Mouse (Mus musculus) hindbrain, embryonic 10.5 days (tissue): ENCODE measurements around the gene Pcnp. TPM values are rescaled to one million over a fixed set of nuclear protein-coding genes. Genes with fewer than 3 reads are reported as not detected.
"Not testable (repeated sequence)": the region's sequence is repeated elsewhere in the genome, so short reads cannot be mapped to it uniquely, and the experiment has no call there.

Experiments used
- DNase-seq: peaks from one replicate; pipeline ENCODE4 v3.0.0-alpha.2; 2017; ENCODE audit warnings: low spot score
- H3K27ac ChIP-seq: fragments of 300-500 bp; sonication (generic); 2 replicates; pipeline ENCODE4 v1.5.1; 2016; ENCODE audit warnings: mild to moderate bottlenecking, moderate library complexity
- H3K27me3 ChIP-seq: fragments of 300-500 bp; sonication (generic); 2 replicates; pipeline ENCODE4 v1.6.1; 2016; ENCODE audit warnings: mild to moderate bottlenecking; ENCODE audit not compliant: poor library complexity, insufficient read depth, severe bottlenecking
- H3K36me3 ChIP-seq: fragments of 300-500 bp; sonication (generic); 2 replicates; pipeline ENCODE4 v1.6.1; 2016; ENCODE audit warnings: mild to moderate bottlenecking, moderate library complexity
- H3K4me1 ChIP-seq: fragments of 300-500 bp; sonication (generic); replicated peaks from 2 replicates; pipeline ENCODE4 v1.6.1; 2016; ENCODE audit warnings: mild to moderate bottlenecking
- H3K4me3 ChIP-seq: fragments of 300-500 bp; sonication (generic); 2 replicates; pipeline ENCODE4 v1.5.1; 2016; ENCODE audit warnings: mild to moderate bottlenecking, moderate library complexity
- H3K9me3 ChIP-seq: fragments of 300-500 bp; sonication (generic); 2 replicates; pipeline ENCODE4 v1.6.1; 2016; ENCODE audit warnings: mild to moderate bottlenecking, moderate library complexity
- WGBS: fragments of 180-500 bp; shearing (Covaris S2); methylation state at CpG from one replicate; pipeline ENCODE4 v1.1.7; 2016; 5-methylcytosine and 5-hydroxymethylcytosine counted together
- polyA plus RNA-seq: library from polyadenylated mRNA; unstranded; fragments of >200 nt; fragmentation: Nextera tagmentation; extraction: Ambion mirVana; gene quantifications from 2 replicates; pipeline ENCODE4 v1.2.1, GENCODE M21; 2016

The Pcnp gene
- 258 and 310 TPM in 2 replicates for polyA plus RNA-seq

DNA sequence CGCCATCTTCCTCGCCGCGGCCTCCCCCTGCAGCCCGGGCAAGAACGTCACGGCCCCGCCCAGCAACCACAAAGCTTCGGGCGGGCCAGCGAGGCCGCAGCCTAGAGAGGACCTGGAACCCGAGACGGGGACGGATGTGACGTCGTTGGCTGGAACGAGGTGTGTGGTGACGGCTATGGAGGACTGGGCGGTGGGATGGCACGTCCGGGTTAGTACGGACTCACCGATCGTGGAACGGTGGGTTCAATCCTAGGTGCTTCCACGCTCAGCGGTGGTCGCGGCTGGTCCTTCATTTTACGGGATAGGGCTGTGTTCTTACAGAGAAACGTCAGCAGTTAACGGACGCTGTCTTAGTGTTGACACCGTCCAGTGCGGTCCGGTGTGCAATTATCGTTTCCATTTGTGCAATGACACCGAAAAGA lies at the start of gene Pcnp:
TSS of gene Pcnp (minus strand) at position 79 of the 422 bp plus-strand sequence.
- DNase-seq: peak; percentile 98
- H3K4me3 ChIP-seq: peak within 1 kb of the TSS; percentile 94
- no peaks in the 10 kb centered on the region for H3K9me3 ChIP-seq
- WGBS: under 1% methylated on average over 39 of the region's 39 CpGs
- no peaks in the 10 kb centered on the region for H3K27me3 ChIP-seq
- peak within 1 kb of the TSS; percentile 94 for H3K27ac ChIP-seq
- peaks cover 20% of the 10 kb centered on the region for H3K4me1 ChIP-seq
- peaks cover 58% of the 10 kb centered on the region for H3K36me3 ChIP-seq

DNA sequence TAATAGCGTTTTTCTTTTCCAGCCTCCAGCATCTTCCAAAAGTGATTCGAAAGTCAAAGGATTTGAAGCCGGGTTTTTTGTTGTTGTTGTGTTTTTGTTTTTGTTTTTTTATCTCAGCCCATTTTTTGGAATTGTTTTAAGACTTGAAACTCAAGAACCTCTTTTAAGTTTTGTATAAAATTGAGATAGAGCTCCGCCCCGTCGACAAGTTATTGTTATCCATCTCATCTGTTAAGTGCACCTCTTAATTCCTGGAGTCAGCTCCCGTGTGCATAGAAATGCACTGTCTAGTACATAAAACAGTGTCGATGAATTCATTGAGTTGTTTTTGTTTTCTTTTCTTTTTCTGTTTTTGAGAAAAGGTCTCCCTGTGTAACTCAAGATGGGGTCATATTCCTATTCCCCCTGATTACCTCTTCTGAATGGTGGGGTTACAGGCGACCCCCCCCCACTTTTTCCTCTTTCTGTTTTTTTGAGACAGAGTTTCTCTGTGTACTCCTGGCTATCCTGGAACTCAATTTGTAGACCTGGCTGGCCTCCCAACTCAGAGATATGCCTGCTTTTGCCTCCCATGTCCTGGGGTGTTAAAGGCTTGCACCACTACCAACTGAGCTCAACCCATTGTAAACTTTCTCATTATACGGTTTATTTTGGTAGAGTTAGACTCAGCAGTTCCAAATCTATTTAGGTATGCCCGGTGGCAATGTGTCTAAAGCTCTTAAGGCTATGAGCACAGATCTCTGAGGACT lies 46.8 kb upstream of the Pcnp start:
- no peaks in the 10 kb centered on the region for H3K27me3 ChIP-seq
- peak overlapping the region; percentile 69 for H3K4me3 ChIP-seq
- DNase-seq: no peak
- H3K9me3 ChIP-seq: no peaks in the 10 kb centered on the region
- H3K4me1 ChIP-seq: peaks cover 9% of the 10 kb centered on the region
- 9% methylated on average over 11 of the region's 11 CpGs for WGBS
- peak overlapping the region; percentile 93 for H3K27ac ChIP-seq
- peaks cover 8% of the 10 kb centered on the region for H3K36me3 ChIP-seq

DNA sequence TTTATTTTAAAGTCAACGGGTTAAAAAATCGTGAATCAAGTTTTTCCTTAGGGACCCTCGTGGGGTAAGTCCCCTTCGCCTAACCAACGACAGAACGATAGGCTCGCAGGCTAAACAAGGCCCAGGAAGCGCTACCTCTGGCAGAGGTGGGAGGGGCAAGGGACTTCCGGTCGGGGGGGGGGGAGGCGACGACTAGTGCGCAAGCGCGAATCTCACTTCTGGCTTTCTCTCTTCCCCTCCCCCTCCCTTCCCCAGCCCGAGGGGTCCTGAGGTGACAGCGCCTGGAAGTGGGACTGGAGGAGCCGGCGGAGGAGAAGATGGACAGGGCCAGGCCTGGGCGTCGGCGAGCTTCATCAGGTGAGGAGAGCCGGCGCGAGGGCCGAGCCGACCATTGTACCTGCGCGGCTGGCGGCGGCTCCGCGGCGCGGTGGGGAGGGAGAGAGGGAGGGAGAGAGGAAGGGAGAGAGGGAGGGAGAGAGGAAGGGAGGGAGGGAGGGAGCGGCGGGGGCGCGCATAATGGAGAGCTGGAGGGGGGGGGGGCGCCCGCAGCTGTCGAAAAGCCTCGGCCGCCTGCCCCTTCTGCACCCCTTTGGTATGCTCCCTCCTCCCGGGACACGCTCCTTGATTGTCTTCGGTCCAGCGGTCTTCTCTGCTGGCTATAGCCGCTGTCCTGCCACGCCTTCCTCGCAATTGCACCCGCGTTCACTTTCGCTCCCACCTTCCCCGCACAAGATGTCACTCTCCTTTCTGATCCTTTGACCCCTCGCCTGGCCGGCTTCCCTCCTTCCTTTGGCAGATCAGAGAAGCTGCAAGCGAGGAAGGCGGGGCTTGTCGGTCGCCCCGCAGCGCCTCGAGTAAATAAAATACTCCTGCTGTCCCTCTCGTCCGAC lies 45.9 kb upstream of the Pcnp start:
- H3K4me3 ChIP-seq: peak overlapping the region; percentile 69
- under 1% methylated on average over 61 of the region's 66 CpGs for WGBS
- H3K4me1 ChIP-seq: peaks cover 9% of the 10 kb centered on the region
- peak overlapping the region; percentile 93 for H3K27ac ChIP-seq
- no peaks in the 10 kb centered on the region for H3K9me3 ChIP-seq
- H3K27me3 ChIP-seq: no peaks in the 10 kb centered on the region
- peak; percentile 95 for DNase-seq
- H3K36me3 ChIP-seq: peaks cover 8% of the 10 kb centered on the region

DNA sequence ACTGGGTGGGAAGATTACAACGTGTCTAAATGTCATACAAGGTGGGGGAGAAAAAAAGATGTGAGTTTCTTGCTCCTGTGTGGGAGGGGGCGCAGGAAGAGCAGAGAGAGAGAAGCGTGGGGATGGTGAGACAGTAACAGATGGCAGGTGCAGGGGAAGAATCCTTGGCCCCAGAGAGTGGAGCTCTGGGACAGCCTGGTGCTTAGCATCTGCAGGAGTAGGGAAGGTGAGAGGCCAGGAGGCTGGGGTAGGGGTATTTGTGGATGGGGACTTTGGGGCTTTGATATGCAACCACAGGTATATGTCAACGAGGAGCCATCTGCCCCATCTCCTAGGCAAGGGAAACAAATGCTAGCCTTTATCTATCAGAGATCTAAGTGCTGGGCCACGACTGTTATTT lies 45.0 kb upstream of the Pcnp start:
- peak overlapping the region; percentile 69; the same call in 1 of the 2 replicates for H3K4me3 ChIP-seq
- H3K27me3 ChIP-seq: no peaks in the 10 kb centered on the region
- H3K36me3 ChIP-seq: peaks cover 8% of the 10 kb centered on the region
- 78% methylated on average over 5 of the region's 5 CpGs for WGBS
- DNase-seq: no peak
- no peaks in the 10 kb centered on the region for H3K9me3 ChIP-seq
- peak overlapping the region; percentile 93 for H3K27ac ChIP-seq
- H3K4me1 ChIP-seq: peaks cover 9% of the 10 kb centered on the region

DNA sequence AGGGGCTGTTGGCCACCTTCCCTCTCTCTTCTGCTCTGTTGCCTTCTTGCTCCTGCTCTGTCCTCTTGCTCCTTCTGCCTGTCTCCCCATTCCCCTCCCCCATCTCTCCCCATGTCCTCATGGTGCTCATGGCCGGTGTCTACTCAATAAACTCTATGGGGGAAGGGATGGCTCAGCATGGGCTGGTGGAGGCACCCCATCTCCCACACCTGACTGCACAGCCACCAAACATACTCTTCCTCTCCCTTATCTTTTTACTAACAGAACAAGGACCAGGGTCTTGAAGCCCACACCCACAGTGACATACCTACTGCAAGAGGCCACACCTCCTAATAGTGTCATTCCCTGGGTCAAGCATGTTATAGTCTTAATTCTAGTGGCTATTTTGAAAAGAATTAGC lies 44.6 kb upstream of the Pcnp start:
- H3K27me3 ChIP-seq: no peaks in the 10 kb centered on the region
- H3K4me3 ChIP-seq: no peak overlapping the region
- peaks cover 8% of the 10 kb centered on the region for H3K36me3 ChIP-seq
- H3K9me3 ChIP-seq: no peaks in the 10 kb centered on the region
- 96% methylated on average over 1 of the region's 1 CpGs for WGBS
- peaks cover 9% of the 10 kb centered on the region for H3K4me1 ChIP-seq
- DNase-seq: no peak
- peak overlapping the region; percentile 93; the same call in 1 of the 2 replicates for H3K27ac ChIP-seq

DNA sequence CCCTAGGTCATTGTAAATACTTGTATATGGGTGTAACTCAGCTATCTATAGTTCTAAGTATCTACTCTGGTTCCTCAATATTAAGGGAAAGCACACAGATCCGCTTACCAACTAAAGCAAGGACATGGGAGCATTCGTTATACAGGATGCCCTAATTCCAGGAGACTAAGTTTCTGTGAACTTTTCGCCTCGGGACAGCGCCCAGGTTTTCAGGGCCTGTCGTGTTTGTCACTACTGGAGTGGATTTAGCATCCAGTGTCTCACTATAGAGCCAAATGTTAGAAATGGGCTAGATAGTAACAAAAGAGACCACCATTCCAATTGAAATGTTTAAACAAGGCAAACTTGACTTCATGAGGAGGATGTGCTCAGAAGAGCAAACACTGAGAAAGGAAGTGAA lies 43.6 kb upstream of the Pcnp start:
- H3K36me3 ChIP-seq, H3K27me3 ChIP-seq, H3K4me3 ChIP-seq, H3K27ac ChIP-seq, H3K9me3 ChIP-seq, H3K4me1 ChIP-seq, DNase-seq: not testable (repeated sequence)
- WGBS: 91% methylated on average over 6 of the region's 6 CpGs

DNA sequence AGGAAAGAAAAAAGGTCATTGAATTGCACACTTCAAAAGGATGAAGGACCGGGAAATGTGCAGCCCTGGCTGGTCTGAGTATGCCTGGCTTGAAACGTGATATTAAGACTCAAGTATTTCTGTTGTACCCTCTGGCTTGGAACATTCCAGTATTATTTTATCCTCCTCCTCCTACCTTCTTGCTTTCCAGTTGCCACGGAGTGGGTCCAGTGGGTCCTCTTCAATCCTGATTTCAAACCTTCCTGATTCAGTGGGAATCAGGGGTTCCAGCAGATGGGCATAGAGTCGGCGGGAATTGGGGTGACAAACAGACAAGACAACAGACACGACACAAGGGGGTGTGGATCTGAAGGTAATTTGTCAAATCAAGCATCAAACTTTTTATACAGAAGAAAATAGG lies 43.0 kb upstream of the Pcnp start:
- H3K9me3 ChIP-seq: no peaks in the 10 kb centered on the region
- H3K36me3 ChIP-seq: no peaks in the 10 kb centered on the region
- WGBS: 82% methylated on average over 6 of the region's 6 CpGs
- H3K4me3 ChIP-seq: no peak overlapping the region
- H3K27me3 ChIP-seq: no peaks in the 10 kb centered on the region
- no peak for DNase-seq
- no peak overlapping the region for H3K27ac ChIP-seq
- H3K4me1 ChIP-seq: peaks cover 9% of the 10 kb centered on the region

DNA sequence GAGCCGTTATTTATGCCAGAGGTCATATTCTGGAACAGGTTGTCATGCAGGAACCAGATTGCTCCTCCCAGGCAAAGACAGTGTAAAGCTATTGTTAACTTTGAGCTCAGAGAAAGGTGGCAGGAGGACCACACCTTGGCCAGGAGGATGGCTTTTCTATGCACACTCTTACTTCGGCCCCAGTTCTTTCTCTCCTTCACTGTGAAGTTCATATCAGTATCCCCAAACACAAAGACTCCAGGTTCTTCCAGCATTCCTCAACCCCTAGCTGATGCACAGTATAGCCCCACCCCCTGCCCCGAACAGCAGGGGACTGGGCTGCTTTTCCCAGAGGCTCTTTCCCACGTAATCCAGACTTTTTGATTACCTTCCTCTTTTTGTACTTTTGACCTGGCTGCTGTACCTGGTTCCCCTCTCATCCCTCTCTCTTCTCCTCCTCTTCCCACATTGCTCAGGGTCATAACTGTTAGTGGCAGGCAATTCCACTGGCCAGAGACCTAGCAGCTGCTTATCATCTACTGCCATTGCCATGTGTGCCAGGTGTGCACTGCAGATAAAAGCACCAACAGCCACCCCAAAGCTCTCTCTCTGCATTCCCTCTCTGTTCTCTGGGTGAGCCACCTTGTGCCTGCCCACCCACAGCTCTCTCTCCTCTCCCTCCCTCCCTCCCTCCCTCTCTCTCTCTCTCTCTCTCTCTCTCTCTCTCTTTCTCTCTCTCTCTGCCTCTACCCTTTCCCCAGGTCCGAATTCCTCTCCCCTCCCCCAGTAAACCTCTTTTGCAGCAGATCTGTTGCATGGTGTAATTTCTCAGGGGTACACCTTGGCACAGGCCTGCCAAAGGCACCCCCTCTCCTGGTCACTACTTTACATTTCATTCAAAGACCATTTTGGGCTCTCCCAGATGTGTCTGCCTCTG lies 42.0 kb upstream of the Pcnp start:
- Histone ChIP-seq H3K4me3 (no peak overlapping the region), H3K9me3 (no peaks in the 10 kb centered on the region), H3K27me3 (no peaks in the 10 kb centered on the region), H3K4me1 (peaks cover 4% of the 10 kb centered on the region), H3K36me3 (no peaks in the 10 kb centered on the region), H3K27ac (no peak overlapping the region)
- no peak for DNase-seq
- 47% methylated on average over 5 of the region's 5 CpGs for WGBS

DNA sequence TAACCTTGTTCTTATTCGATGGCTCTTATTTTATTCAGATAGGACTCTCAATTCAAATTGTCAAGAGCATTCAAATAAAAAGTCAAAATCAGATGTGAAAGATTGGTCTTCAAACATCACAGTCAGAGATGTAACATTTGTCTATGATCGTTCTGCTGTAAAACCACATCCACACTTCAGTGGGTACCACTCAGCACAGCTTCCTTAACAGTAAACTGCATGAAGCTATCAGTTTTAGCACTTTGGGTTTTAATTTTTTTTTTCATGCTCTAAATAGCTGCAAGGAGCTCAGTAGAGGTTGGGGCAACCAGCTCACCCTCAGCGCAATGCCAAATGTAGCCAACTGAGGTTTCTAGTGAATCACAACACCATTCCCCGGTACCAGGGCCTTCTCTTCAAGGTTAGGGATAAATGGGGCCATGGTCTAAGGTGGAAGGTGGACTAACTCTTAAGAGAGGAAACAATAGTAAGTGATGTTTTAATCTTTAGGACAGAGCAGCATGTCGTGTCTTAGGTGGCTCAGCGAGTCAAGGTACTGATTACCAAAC lies 39.1 kb upstream of the Pcnp start:
- Histone ChIP-seq H3K4me1 (no peaks in the 10 kb centered on the region), H3K9me3 (no peaks in the 10 kb centered on the region), H3K27ac (no peak overlapping the region), H3K4me3 (no peak overlapping the region), H3K27me3 (no peaks in the 10 kb centered on the region), H3K36me3 (no peaks in the 10 kb centered on the region)
- no peak for DNase-seq
- 91% methylated on average over 6 of the region's 6 CpGs for WGBS

DNA sequence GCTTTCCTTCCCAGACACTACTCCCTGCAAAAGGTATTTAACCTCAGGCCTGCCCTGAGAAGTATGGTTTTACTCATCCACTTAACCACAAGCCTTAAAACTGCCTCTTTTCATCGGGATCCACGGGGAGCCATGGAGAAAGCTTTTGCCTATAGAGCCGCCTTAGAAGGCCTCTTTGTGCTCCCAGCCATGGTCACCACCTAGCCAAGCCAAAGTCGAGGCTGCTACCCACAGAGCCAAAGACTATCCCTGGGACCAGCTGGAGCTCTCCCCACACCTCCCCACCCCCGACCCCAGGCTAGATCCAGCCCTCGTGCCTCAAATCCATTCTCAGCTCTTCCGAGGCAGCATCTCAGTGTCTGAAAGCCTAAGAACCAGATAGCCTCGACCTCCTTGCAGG lies 36.6 kb upstream of the Pcnp start:
- DNase-seq: no peak
- Histone ChIP-seq H3K27ac (no peak overlapping the region), H3K9me3 (no peaks in the 10 kb centered on the region), H3K4me1 (no peaks in the 10 kb centered on the region), H3K27me3 (no peaks in the 10 kb centered on the region), H3K36me3 (no peaks in the 10 kb centered on the region), H3K4me3 (no peak overlapping the region)
- WGBS: 54% methylated on average over 8 of the region's 8 CpGs

DNA sequence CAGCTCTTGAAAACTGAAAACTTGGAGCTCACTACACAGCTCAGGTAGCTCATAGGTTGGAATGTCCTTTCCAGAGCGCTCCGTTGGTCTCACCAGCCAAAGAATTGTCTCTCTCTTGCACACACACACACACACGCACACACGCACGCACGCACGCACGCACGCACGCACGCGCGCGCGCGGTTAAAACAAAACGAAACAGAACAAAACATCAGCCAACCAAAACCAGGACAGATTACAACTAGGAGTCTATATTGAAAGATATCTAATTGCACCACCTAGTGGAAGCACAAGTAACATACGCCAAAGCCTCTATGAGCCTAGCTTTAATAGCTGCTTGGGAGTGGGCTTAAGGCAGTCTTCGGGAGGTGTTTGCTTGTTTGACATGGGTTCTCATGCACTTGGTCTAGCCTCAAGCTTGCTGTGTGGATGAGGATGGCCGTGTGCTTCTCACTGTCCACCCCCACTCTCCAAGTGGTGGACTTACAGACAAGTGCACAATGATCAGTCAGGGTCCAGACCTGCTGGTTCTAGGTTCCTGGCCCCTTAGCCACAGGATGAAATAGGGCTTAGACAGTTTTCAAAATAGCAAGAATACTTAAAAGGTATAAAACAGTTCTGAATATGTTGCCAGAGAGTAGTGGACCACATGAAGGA lies 34.9 kb upstream of the Pcnp start:
- Histone ChIP-seq H3K36me3 (no peaks in the 10 kb centered on the region), H3K4me3 (peak overlapping the region; percentile 54), H3K27ac (peak overlapping the region; percentile 85), H3K27me3 (no peaks in the 10 kb centered on the region), H3K9me3 (no peaks in the 10 kb centered on the region), H3K4me1 (no peaks in the 10 kb centered on the region)
- peak; percentile 79 for DNase-seq
- 6% methylated on average over 20 of the region's 20 CpGs for WGBS

DNA sequence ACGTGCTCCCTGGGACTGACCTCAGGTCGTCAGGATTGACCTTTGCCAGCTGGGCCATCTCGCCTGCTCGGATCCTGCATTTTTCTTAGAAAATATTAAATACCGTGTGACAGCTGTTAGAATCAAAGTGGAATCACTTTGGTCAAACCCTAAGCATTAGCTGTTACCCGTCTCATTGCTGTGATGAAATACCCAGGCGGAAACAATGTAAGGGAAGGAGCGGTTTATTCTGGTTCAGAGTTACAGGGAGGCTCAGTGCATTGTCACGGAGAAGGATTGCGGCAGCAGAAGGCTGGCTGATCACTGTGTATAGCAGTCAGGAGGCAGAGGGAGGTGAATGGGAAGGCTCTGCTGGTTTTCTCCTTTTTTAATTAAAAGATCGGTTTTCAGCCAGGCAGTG lies 33.4 kb upstream of the Pcnp start:
- no peaks in the 10 kb centered on the region for H3K9me3 ChIP-seq
- WGBS: 57% methylated on average over 11 of the region's 11 CpGs
- H3K36me3 ChIP-seq: no peaks in the 10 kb centered on the region
- H3K27ac ChIP-seq: no peak overlapping the region; the same call in 1 of the 2 replicates
- no peak overlapping the region for H3K4me3 ChIP-seq
- DNase-seq: peak; percentile 23
- no peaks in the 10 kb centered on the region for H3K27me3 ChIP-seq
- H3K4me1 ChIP-seq: peaks cover 2% of the 10 kb centered on the region; the same call in 1 of the 2 replicates
